Mouse (Mus musculus) CH12.LX (cell line): ENCODE data around the gene Apobec3. TPM values are rescaled to one million over a fixed set of nuclear protein-coding genes. Genes with fewer than 3 reads are reported as not detected.

Source experiments
- DNase-seq: peaks from one replicate; pipeline ENCODE4 v3.0.0-alpha.2; 2013; ENCODE audit errors: extremely low read depth
- H3K27ac ChIP-seq: 2 replicates; pipeline ENCODE4 v1.5.1; 2012; ENCODE audit warnings: low read depth, mild to moderate bottlenecking, control low read depth, moderate library complexity; ENCODE audit not compliant: insufficient read depth
- H3K27me3 ChIP-seq: replicated peaks from 2 replicates; pipeline ENCODE3; 2012; ENCODE audit warnings: inconsistent platforms
- H3K36me3 ChIP-seq, 2 experiments: replicated peaks in 1 of 2; 2 replicates each; pipeline versions ENCODE3 to v1.6.1; 2012; ENCODE audit warnings: inconsistent platforms in 1 of 2, low read length in 1 of 2, mild to moderate bottlenecking in 1 of 2, mixed read lengths in 1 of 2, moderate library complexity in 1 of 2; ENCODE audit not compliant: control insufficient read depth in 1 of 2, insufficient read depth in 1 of 2
- H3K4me1 ChIP-seq, 2 experiments: 2 replicates each; pipeline ENCODE4 v1.6.1; 2012; ENCODE audit warnings: inconsistent platforms in 1 of 2, moderate library complexity in 1 of 2; ENCODE audit not compliant: insufficient read depth in 2 of 2, control insufficient read depth in 1 of 2
- H3K4me2 ChIP-seq: 2 replicates; pipeline ENCODE4 v1.6.1; 2012; ENCODE audit warnings: low read depth, mild to moderate bottlenecking, control low read depth; ENCODE audit not compliant: poor library complexity, insufficient read depth, severe bottlenecking
- H3K4me3 ChIP-seq, 3 experiments: fragments of 150-350 bp in 1 of 3; sonication (generic) in 1 of 3; replicated peaks in 1 of 3; 2 replicates each; pipeline versions ENCODE3 to v1.5.1; 2011 to 2012; ENCODE audit warnings: low read depth in 2 of 3, low read length in 2 of 3, mild to moderate bottlenecking in 2 of 3, moderate library complexity in 2 of 3, control low read depth in 1 of 3, improper control_type of control experiment in 1 of 3, inconsistent platforms in 1 of 3, mixed read lengths in 1 of 3; ENCODE audit not compliant: poor library complexity in 1 of 3
- H3K79me2 ChIP-seq: replicated peaks from 2 replicates; pipeline ENCODE4 v1.6.1; 2012; ENCODE audit warnings: mild to moderate bottlenecking, moderate library complexity; ENCODE audit not compliant: control insufficient read depth, poor library complexity, insufficient read depth, severe bottlenecking; ENCODE audit errors: extremely low read depth
- H3K9ac ChIP-seq: 2 replicates; pipeline ENCODE4 v1.6.1; 2012; ENCODE audit warnings: low read depth, mild to moderate bottlenecking, control low read depth, moderate library complexity; ENCODE audit not compliant: insufficient read depth
- H3K9me3 ChIP-seq: replicated peaks from 2 replicates; pipeline ENCODE3; 2012; ENCODE audit warnings: low read length, inconsistent platforms, mixed read lengths
- BHLHE40 ChIP-seq: IDR thresholded peaks from 2 replicates; pipeline ENCODE4 v1.6.1; 2011; ENCODE audit warnings: mild to moderate bottlenecking, low read depth, low read length, improper control_type of control experiment
- CTCF ChIP-seq, 2 experiments: IDR thresholded peaks in 1 of 2; conservative IDR thresholded peaks in 1 of 2; 2 replicates each; pipeline ENCODE4 v1.5.1; 2011 to 2012; ENCODE audit warnings: low read depth in 2 of 2, low read length in 2 of 2, improper control_type of control experiment in 1 of 2, inconsistent platforms in 1 of 2, mild to moderate bottlenecking in 1 of 2, moderate library complexity in 1 of 2
- E2F4 ChIP-seq: IDR thresholded peaks from 2 replicates; pipeline ENCODE4 v1.6.1; 2011; ENCODE audit warnings: low read depth, low read length, improper control_type of control experiment; ENCODE audit not compliant: insufficient replicate concordance
- GABPA ChIP-seq: IDR thresholded peaks from 2 replicates; pipeline ENCODE4 v1.6.1; 2012; ENCODE audit warnings: low read depth, low read length, improper control_type of control experiment, inconsistent platforms; ENCODE audit not compliant: insufficient replicate concordance
- IRF4 ChIP-seq: IDR thresholded peaks from 2 replicates; pipeline ENCODE4 v1.6.1; 2014; ENCODE audit warnings: low read depth, mild to moderate bottlenecking, inconsistent platforms, low read length, improper control_type of control experiment
- MAX ChIP-seq: IDR thresholded peaks from 2 replicates; pipeline ENCODE4 v1.6.1; 2011; ENCODE audit warnings: low read length, improper control_type of control experiment
- MAZ ChIP-seq: IDR thresholded peaks from 2 replicates; pipeline ENCODE4 v1.6.1; 2012; ENCODE audit warnings: low read depth, mild to moderate bottlenecking, inconsistent platforms, low read length, improper control_type of control experiment, moderate library complexity
- MEF2A ChIP-seq: IDR thresholded peaks from 2 replicates; pipeline ENCODE4 v1.6.1; 2014; ENCODE audit warnings: low read depth, mild to moderate bottlenecking, inconsistent platforms, low read length, improper control_type of control experiment, borderline replicate concordance
- MYC ChIP-seq: IDR thresholded peaks from 2 replicates; pipeline ENCODE4 v1.6.1; 2011; ENCODE audit warnings: low read depth, mild to moderate bottlenecking, improper control_type of control experiment, low read length
- NELFE ChIP-seq: IDR thresholded peaks from 2 replicates; pipeline ENCODE4 v1.6.1; 2011; ENCODE audit warnings: low read depth, low read length, improper control_type of control experiment
- NRF1 ChIP-seq: IDR thresholded peaks from 2 replicates; pipeline ENCODE4 v1.6.1; 2014; ENCODE audit warnings: low read depth, mild to moderate bottlenecking, inconsistent platforms, low read length, improper control_type of control experiment, moderate library complexity
- RAD21 ChIP-seq: IDR thresholded peaks from 2 replicates; pipeline ENCODE4 v1.6.1; 2011; ENCODE audit warnings: low read depth, mild to moderate bottlenecking, low read length, improper control_type of control experiment, moderate library complexity
- SMC3 ChIP-seq: IDR thresholded peaks from 2 replicates; pipeline ENCODE4 v1.6.1; 2011; ENCODE audit warnings: low read depth, low read length, improper control_type of control experiment
- USF1 ChIP-seq: IDR thresholded peaks from 2 replicates; pipeline ENCODE4 v1.6.1; 2014; ENCODE audit warnings: low read depth, mild to moderate bottlenecking, inconsistent platforms, low read length, improper control_type of control experiment
- USF2 ChIP-seq: conservative IDR thresholded peaks from 2 replicates; pipeline ENCODE4 v1.6.1; 2011; ENCODE audit warnings: low read depth, low read length, improper control_type of control experiment
- ZC3H11A ChIP-seq: IDR thresholded peaks from 2 replicates; pipeline ENCODE4 v1.6.1; 2012; ENCODE audit warnings: low read depth, mild to moderate bottlenecking, inconsistent platforms, low read length, improper control_type of control experiment
- ZNF384 ChIP-seq: IDR thresholded peaks from 2 replicates; pipeline ENCODE4 v1.6.1; 2012; ENCODE audit warnings: low read depth, low read length, improper control_type of control experiment, inconsistent platforms
- dilution Hi-C: fragments of 300-500 bp; cut with MboI; formaldehyde crosslinking; loops from 2 replicates; pipeline ENCODE4 v1.14.3; 2020; ENCODE audit warnings: low sequenced_read_pairs; ENCODE audit not compliant: extremely low pct_unique_long_range_greater_than_20kb, extremely low pct_ligation_motif_present
- in situ Hi-C: fragments of 300-500 bp; cut with MboI; formaldehyde crosslinking; loops from 3 replicates; pipeline ENCODE4 v1.14.3; 2019; ENCODE audit warnings: low sequenced_read_pairs, low pct_ligation_motif_present, low pct_unique_long_range_greater_than_20kb, mixed read lengths
- polyA plus RNA-seq: library from polyadenylated mRNA; unstranded; fragments of >175 nt; gene quantifications from 2 replicates; pipeline ENCODE4 v1.2.1, GENCODE M21; 2012; ENCODE audit warnings: low read depth; ENCODE audit not compliant: insufficient read length
- total RNA-seq, 2 experiments: library from RNA; depleted of rRNA; stranded (reverse); fragments of 300-350 nt in 1 of 2; fragments of >200 nt in 1 of 2; gene quantifications; 2 replicates each; pipeline ENCODE4 v1.2.3; 2012 to 2014

Apobec3 gene
- total and polyA plus RNA-seq, 3 experiments: 3.9 to 94.3 (median 10.4) TPM

- Histone ChIP-seq H3K9ac (no peak overlapping the region), H3K79me2 (no peaks in the 10 kb centered on the region), H3K27me3 (no peaks in the 10 kb centered on the region), H3K9me3 (peaks cover 13% of the 10 kb centered on the region), H3K36me3 (no peaks in the 10 kb centered on the region), H3K4me1 (peaks cover 0 to 15% of the 10 kb centered on the region in 2 experiments; a peak in 2 of 4 replicates), H3K4me2 (no peak overlapping the region), H3K27ac (no peak overlapping the region), H3K4me3 (no peak overlapping the region)
- DNase-seq: peak; percentile 67
- in situ Hi-C loops: loop anchor here (10.0 kb wide), 1 partner anchor 294 kb away; the partner anchor contains the start of genes AC140267.1 and Mief1
- dilution Hi-C loops: no loop called here
- TF ChIP-seq ZC3H11A: peak; percentile 19; the same call in 1 of the 2 replicates
- no peak for TF ChIP-seq MAX
- TF ChIP-seq MYC: peak; percentile 85
- peak; percentile 60; the same call in 1 of the 2 replicates for TF ChIP-seq NELFE
- TF ChIP-seq IRF4: 0 out of 2 replicates have a peak, but pooled peaks have one; percentile 26
- TF ChIP-seq SMC3: peak; percentile 78
- TF ChIP-seq RAD21: peak; percentile 58
- no peak for TF ChIP-seq MEF2A
- peak; percentile 60 to 99 for TF ChIP-seq CTCF (conservative IDR thresholded peaks at IDR 0.05 in 1 of 2, IDR thresholded peaks at IDR 0.05 in 1 of 2; ENCODE audit: low read depth in 2 of 2, low read length in 2 of 2)
- 0 out of 2 replicates have a peak, but pooled peaks have one; percentile 10 for TF ChIP-seq NRF1
Observed at GRCm38 (mm10) chr15:79940932-79941331, 49.5 kb downstream of the Apobec3 start.

DNA sequence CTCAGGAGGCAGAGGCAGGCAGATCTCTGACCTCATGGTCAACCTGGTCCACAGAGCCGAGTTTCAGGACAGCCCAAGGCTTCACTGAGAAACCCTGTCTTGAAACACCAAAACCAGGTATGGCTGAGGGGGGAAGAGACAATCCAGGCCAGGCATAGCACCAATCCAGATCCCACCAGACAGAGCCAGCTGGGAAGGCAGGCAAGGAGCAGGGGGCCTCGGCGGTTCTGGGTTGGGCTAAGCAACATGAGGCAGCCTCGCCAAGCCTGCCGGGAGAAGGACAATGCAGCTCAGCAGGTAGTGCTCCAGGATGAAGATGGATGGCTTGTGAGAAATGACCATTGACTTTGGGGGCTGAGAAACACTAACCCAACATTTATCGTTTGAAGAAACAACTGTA, 51.1 kb downstream of the Apobec3 start:
- Histone ChIP-seq H3K27me3 (no peaks in the 10 kb centered on the region), H3K9ac (no peak overlapping the region), H3K4me2 (no peak overlapping the region), H3K79me2 (no peaks in the 10 kb centered on the region), H3K9me3 (peaks cover 18% of the 10 kb centered on the region), H3K27ac (no peak overlapping the region), H3K36me3 (no peaks in the 10 kb centered on the region), H3K4me1 (peaks cover 3 to 19% of the 10 kb centered on the region in 2 experiments; a peak in 2 of 4 replicates), H3K4me3 (no peak overlapping the region)
- dilution Hi-C loops (no loop called here), in situ Hi-C loops (loop anchor here (10.0 kb wide), 1 partner anchor 292 kb away; the partner anchor contains the start of genes AC140267.1 and Mief1)
- TF ChIP-seq ZNF384 (no peak), MAZ (no peak), E2F4 (no peak), ZC3H11A (no peak), BHLHE40 (no peak), GABPA (no peak), MEF2A (no peak), CTCF (conservative IDR thresholded peaks at IDR 0.05 in 1 of 2, IDR thresholded peaks at IDR 0.05 in 1 of 2; ENCODE audit: low read depth in 2 of 2, low read length in 2 of 2) (no peak), MYC (no peak), USF2 (no peak), USF1 (no peak), NRF1 (no peak)
- DNase-seq: no peak
